Mouse (Mus musculus) layer of hippocampus, adult 9-11 months (tissue): ENCODE results near the gene Cyp2t4.

Experiments used
- DNase-seq: peaks from one replicate; pipeline ENCODE4 v3.0.0; 2022

Gene Cyp2t4

DNA sequence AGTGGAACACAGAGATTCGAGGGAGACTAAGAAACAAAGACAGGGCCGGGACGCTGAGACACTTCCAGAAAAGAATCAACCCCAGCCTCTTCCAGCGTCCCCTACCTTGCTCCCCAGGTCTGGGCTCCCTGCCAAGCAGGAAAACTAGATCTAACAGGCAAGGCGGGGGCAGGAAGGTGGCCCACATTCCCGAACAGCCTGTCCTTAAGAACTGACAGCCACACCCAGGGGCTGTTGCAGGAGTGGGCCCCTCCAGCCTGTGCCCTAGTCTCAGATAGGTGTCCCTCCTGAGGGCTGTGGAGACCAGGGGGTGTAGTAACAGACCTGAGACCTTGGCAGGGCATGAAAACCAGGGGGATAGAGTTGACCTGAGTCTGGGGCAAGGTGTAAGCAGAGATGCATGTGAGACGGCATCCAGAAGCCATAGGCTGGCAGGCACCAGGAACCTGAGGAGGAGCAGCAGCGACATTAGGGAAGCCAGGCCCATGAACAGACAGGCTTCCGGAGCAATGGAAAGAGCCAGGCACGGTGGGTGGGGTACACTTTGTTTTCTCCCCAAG lies at the start of gene Cyp2t4:
TSS of gene Cyp2t4 (plus strand) at position 510 of the 560 bp plus-strand sequence.
- DNase-seq = no peak

GRCm38 (mm10) chr7:27104882-27105281 lies 48.6 kb upstream of the Cyp2t4 start:
- DNase-seq = no peak

DNA sequence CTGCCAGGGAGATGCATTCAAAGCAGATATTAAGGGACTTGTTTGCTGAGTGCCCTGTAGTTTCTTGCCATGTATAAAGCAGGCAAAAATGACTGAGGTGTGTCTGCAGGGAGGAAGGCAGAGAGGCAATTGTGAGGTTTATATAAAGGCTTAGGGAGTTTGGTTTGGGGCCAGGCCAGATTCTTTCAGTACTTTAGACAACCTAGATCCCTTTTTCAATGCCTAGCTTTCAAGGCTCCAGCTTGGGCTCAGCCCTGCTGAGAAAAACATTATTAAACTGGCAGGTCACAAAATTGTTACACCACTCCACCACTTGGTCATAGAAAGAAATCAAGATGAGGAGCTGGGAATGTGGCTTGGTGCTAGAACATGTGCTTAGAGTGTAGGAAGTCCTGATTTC lies 43.2 kb upstream of the Cyp2t4 start:
- DNase-seq = no peak

DNA sequence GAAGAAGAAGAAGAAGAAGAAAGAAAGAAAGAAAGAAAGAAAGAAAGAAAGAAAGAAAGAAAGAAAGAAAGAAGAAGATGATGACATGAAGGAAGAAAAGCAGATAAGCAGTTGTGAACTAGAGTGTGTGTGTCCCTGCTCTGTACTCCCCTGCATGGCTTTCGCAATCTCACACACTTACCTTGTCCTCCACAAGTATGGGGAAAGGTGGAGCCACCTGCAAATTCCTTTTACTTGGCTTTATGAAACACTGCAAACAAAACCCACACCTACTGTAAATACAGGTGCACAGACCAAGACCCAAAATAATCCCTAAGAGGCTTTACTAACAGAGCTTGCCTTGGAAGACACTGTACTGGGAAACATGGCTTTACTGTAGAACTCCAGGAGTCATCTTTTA lies 42.5 kb upstream of the Cyp2t4 start:
- no peak for DNase-seq

- no peak for DNase-seq
Observed at GRCm38 (mm10) chr7:27111987-27112386, 41.5 kb upstream of the Cyp2t4 start.

DNA sequence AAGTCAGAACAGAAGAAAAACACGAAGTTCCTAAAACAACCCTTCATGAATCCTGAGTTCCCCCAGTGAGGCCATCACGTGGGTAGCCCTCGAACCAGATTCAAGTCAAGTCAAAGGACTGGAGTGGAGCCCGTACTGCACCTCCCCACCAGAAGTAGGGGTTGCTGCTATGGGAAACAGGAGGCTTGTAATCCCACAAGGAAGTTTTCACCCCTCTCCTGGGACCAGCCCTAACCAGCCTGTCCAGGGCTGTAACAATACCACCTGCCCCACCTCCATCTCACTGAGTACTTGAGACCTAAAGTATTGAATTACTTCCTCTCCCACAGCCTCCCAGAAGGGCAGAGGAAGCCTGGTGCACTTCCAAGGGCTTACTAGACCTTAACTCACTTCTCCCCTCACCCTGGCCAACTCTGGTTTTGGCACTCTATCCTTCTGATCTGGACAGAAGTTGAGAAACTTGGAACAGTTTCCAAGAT lies 35.4 kb upstream of the Cyp2t4 start:
- DNase-seq = no peak

GRCm38 (mm10) chr7:27119676-27120075 lies 33.8 kb upstream of the Cyp2t4 start, which contains the start of gene Cyp2f2:
Gene Cyp2f2, plus strand, starts transcription at chr7:27119909.
- DNase-seq = no peak

DNA sequence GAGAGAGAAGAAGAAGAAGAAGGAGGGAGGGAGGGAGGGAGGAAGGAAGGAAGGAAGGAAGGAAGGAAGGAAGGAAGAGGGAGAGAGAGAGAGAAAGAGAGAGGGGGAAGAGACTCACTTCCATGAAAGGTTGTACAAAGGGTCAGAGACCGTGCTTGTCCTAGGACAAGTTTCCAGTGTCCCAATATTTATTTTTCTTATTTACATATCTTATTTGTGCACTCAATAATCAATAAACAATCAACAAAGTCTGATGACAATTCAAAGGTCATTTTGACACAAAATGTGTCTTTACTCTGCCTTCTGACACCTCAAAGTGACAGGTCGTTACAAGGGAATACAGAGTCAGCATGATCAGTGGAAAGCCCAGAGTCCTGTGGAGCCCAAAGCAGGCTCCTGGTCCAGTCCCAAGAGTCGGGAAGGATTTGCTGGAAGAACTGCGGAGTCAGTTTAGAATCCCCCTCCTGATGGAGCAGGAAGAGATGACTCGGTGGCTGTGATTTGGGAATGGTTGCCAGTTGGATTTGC lies 29.1 kb upstream of the Cyp2t4 start:
- no peak for DNase-seq

- DNase-seq = no peak
Observed at GRCm38 (mm10) chr7:27124969-27125368, 28.5 kb upstream of the Cyp2t4 start.

- DNase-seq = no peak
Observed at GRCm38 (mm10) chr7:27128162-27128561, 25.4 kb upstream of the Cyp2t4 start.

GRCm38 (mm10) chr7:27128946-27129345 lies 24.6 kb upstream of the Cyp2t4 start:
- no peak for DNase-seq

GRCm38 (mm10) chr7:27129811-27130210 lies 23.7 kb upstream of the Cyp2t4 start:
- DNase-seq = no peak

- no peak for DNase-seq
Observed at GRCm38 (mm10) chr7:27130521-27131370, 22.8 kb upstream of the Cyp2t4 start.

- no peak for DNase-seq
Observed at GRCm38 (mm10) chr7:27131387-27131786, 22.1 kb upstream of the Cyp2t4 start.

DNA sequence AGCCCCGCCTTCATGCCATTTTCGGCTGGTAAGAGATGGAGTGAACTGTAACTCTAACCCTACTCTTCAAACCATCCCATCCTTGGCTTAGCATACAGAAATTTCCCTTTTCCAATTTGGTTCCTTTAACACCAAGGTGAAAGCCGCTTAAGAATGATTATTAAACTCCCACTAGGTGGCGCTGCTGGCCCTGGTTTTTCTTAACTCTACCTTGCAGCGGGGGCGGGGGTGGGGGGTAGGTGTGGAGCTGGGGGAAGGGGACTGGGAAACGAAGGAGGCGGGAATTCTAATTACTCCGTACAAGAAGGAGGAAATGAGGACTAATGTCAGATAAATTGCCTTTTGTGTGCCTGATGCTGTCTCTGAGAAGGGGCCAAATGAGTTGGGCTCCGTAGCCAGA lies 20.9 kb upstream of the Cyp2t4 start:
- DNase-seq = no peak

DNA sequence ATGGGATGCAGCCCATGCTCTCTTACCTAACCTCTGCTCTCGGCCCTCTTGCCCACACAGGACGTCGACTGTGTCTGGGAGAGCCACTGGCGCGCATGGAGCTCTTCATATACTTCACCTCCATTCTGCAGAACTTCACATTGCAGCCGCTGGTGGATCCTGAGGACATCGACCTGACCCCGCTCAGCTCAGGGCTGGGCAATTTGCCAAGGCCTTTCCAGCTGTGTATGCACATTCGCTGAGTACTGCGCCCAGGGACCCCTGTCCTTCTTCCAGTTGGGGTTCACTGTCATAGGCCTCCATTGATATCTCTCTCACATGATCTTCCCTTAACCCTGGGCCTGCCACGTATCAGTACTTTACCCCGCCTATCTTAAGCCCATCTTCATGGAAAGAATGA lies 20.4 kb upstream of the Cyp2t4 start:
- no peak for DNase-seq

DNA sequence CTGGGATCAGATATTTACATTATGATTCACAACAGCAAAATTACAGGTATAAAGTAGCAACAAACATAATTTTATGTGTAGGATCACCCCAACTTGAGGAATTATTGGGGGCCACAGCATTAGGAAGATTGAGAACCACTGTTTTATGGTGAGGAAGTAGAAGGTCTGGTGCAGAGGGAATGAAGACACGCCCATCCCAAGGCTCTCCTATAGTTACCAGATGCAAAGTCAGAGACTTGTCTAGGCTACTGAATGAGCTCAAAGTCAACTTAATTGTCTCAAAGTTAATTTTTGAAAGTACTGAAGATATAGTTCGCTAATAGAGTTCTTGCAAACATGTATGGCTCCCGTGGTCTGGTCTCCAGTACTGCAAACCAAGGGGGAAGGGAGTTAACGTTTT lies 19.8 kb upstream of the Cyp2t4 start:
- DNase-seq = no peak

GRCm38 (mm10) chr7:27136410-27136996 lies 17.0 kb upstream of the Cyp2t4 start:
- no peak for DNase-seq

DNA sequence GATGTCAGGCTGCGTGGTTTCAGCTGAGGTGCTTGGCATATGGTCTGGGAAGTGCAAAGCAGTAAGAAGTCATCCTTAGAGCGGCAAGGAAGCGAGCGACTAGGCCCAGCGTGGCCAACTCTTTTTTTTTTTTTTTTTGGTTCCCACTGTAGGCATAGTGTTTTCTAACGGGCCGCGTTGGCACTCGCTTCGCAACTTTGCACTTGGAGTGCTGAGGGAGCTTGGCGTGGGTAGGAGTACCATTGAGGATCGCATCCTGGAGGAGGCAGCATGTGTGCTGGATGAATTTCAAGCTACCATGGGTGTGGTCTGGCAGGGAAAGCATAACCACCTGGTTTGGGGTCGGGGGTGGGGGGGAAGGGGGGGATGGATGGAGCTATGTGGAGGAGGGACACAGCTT lies 2.5 kb downstream of the Cyp2t4 start:
- DNase-seq = no peak

GRCm38 (mm10) chr7:27158171-27158570 lies 4.7 kb downstream of the Cyp2t4 start:
- no peak for DNase-seq

DNA sequence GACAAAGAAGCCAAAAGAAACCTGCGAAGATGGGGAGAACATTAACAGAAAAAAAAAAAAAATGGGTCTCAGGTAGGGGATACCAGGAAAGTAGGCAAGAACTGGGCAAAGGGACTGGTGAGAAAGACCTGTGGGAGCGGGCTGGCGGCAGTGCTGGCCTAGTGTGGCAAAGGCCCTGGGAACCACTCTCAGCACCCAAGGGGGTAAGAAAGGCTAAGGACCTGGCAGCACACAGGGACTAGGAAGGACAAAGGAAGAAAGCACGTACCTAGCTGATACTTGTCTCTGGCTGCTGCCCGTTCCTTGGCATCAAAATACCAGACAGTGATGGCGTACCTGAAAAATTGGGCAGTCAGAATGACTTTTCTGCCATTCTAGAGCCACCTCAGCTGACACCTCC lies 5.7 kb downstream of the Cyp2t4 start:
- DNase-seq = no peak

DNA sequence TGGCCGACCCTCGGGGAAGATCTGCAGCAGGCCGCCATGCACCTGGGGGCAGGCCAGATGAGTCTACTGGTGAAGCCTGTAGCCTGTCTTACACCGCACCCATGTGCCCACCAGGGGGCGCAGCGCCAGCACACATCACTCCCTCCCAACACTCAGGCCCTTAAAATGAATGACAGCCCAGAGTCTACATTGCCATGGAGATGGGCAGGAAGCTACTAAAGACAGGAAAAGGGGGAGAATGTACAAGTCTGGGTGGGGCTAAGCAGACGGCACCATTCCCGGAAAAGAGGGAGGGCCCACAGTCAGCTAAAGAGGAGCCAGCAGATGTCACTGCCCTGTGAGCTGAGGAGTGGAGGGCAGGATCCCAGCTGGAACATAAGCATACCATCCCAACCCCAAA lies 6.4 kb downstream of the Cyp2t4 start:
- DNase-seq = peak; percentile 94

- no peak for DNase-seq
Observed at GRCm38 (mm10) chr7:27160921-27161320, 7.4 kb downstream of the Cyp2t4 start.

DNA sequence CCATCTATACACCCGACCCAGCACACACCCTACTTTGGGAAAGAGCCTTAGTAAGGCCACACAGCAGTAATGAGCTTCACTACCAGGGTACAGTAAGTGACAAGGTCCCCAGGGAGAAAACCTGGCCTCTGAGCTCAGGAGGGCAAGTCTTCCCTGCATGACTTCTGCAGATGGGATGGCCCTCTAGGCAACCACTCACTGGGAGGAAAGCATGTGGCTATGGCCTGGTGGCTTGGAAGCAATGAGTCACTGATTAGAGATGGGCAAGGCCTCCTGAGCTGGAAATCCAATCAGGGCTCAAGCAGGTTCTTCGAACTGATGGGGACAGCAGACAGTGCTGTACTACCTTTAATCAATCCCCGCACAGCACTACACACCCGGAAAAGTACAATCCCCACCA lies 8.2 kb downstream of the Cyp2t4 start:
- no peak for DNase-seq
